Mouse (Mus musculus) kidney, postnatal 10 days (tissue): ENCODE results near the gene Dnajb13.
"Not testable (repeated sequence)": the region's sequence is repeated elsewhere in the genome, so short reads cannot be mapped to it uniquely, and the experiment has no call there.

Experiments used
- DNase-seq: peaks from one replicate; pipeline ENCODE4 v3.0.0; 2021; ENCODE audit warnings: mixed read lengths

Gene Dnajb13

GRCm38 (mm10) chr7:100484493-100484892 is 30.3 kb downstream of the Dnajb13 start:
- DNase-seq: no peak

DNA sequence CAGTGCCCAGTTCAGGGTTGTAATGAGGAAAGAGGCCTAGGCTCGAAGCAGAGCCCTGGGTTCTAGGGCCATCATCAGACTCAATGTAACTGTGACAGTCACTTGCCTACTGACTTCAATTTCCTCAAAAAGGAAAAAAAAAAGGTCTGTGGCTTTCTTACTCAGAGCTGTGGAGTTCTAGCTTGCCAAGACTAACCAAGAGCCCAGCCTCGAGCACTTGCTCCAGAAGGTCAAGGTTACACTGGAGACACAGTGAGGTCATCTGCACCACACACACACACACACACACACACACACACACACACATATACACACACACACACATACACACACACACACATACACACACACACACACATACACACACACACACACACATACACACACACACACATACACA is 32.7 kb downstream of the Dnajb13 start:
- DNase-seq: not testable (repeated sequence)

- DNase-seq: no peak
These were observed 34.6 kb downstream of the Dnajb13 start for GRCm38 (mm10) chr7:100480175-100480574.

DNA sequence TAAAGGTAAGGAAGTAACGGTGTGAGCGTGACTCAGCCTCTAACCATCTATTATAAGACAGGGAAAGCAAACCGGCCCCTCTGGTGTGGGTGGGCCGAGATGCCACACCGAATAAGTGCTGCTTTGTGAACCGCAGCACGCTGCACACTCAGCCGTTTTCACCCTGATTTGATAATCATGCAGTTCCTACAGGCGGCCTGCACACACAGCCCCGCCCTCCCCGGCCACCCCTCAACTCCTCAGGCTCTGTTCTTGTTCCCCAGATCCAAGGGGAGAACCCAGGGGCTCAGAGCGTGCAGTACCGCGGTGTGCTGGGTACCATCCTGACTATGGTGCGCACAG is 35.0 kb downstream of the Dnajb13 start:
- peak; percentile 54 for DNase-seq

- DNase-seq: no peak
These were observed 35.5 kb downstream of the Dnajb13 start for GRCm38 (mm10) chr7:100479100-100479822.

DNA sequence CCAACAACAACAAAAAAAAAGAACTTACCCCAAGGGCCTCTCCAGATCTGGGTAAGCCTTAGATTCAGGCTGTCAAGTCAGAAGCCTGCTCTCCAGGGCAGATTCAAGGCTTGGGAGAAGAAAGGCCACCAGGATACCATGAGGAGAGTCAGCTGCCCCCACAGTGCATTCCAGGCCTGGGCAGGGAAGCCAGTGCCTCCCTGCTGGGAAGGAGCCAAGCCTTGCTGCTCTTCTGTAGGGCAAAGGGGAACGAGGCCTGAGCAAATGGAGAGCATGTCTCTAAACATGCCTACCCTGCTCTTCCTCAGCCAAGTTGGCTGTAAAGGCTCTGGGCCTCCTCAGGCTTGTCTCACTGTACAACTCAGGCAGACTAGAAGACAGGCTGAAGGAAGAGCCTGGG is 40.1 kb downstream of the Dnajb13 start:
- DNase-seq: peak; percentile 78

DNA sequence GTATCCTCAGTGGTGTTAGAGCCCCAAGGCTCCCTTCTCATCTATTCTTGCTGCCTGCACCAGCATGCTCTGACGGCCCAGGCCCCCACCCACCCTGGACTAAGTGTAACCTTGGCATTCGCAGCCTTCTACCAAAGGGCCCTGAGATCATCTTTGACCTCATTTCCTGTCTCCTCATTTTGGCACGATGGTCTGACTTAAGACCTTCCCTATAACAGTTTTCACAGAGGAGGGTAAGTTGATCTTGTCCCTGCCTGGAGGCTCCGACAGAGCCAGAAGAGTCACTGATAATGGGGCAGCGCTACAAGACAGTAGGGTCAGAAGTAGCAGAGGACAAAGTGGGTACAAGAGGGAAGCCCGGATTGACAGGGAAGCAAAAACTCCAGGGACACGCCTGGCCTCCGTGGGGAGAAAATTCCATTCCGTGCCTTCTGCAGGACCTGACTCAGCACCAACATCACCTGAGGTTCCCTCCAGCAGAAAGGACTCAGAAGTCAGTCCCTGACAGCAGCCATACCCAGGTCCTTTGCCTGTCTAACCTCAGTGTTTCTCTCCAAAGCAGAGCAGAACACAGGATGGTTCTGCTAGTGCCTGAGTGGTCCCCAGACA is 40.8 kb downstream of the Dnajb13 start:
- DNase-seq: no peak

- DNase-seq: no peak
These were observed 42.0 kb downstream of the Dnajb13 start, which contains the start of gene Ucp3 for GRCm38 (mm10) chr7:100472777-100473176. Gene Ucp3 (plus strand): TSS chr7:100472990.

DNA sequence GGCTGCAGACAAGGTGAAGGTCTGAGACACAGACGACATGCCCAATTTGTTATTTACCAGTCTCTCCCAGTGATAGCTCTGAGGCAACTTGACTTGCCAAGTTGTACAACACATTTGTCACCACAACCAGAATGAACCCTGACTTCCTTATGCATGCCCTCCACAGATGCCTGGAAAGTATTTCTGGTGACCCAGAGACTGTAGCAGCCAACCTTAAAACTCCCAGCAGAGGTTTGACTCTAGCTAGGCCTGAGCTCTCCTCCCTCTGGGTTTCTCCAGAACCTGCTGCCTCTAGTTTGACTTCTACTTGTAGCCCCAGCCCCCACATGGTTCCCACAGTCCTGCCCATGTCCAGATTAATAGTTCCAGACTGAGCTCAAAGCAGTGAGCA is 43.4 kb downstream of the Dnajb13 start:
- DNase-seq: no peak

GRCm38 (mm10) chr7:100470796-100471406 is 43.9 kb downstream of the Dnajb13 start:
- DNase-seq: no peak

- DNase-seq: no peak
These were observed 45.3 kb downstream of the Dnajb13 start for GRCm38 (mm10) chr7:100469502-100469901.

DNA sequence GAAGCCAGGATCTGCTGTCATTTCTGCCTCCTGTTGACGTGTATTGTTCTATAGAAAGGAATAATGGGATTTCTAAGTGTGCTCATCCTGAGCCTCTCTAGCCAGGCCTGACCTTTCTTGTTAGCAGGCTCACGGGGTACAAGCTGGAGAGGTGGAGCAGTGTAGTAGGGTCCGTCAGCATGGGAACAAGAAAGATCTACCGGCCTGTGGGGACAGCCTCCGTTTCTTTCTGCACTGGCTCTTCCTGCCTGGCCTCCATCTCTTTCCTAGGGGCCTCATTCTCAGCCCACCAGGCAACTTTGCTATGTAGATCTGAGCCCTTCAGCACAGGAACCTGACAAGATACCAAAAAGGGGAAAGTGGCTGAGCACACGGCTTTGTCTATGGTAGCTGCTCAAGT is 46.0 kb downstream of the Dnajb13 start:
- DNase-seq: no peak

DNA sequence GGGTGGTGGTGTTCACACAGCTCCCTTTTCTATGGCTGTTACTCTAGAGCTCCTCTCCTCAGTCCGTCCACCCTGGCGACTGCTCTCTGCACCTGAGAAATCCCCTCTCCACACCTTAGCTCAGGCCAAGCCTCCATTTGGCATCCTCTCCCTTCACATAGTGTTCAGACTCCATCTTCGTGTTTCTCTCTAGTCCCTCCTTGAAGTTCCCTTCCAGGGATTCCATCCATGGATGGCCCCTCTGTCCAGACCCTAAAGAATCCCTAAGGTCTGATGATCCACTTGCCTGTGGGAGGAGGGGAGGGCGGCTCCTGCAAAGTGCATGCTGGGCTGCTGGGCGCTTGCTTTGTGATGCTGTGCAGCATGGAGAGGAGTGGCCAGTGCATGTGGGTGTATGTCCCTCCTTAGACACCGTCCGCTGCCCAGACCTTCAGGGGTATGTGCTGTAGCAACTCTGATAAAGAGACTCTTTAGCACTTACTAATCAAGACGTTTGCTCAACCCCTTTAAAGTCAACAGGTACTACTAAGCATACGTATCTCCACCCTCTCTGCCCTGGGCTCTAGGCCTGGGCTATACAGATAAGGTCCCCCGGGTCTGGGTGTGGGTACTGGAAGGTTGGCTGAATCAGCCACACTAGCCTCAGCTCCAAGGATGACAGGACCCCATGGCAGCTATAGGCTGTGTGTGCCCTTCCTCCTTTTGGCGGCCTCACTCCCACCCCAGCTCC is 47.8 kb downstream of the Dnajb13 start:
- DNase-seq: no peak

DNA sequence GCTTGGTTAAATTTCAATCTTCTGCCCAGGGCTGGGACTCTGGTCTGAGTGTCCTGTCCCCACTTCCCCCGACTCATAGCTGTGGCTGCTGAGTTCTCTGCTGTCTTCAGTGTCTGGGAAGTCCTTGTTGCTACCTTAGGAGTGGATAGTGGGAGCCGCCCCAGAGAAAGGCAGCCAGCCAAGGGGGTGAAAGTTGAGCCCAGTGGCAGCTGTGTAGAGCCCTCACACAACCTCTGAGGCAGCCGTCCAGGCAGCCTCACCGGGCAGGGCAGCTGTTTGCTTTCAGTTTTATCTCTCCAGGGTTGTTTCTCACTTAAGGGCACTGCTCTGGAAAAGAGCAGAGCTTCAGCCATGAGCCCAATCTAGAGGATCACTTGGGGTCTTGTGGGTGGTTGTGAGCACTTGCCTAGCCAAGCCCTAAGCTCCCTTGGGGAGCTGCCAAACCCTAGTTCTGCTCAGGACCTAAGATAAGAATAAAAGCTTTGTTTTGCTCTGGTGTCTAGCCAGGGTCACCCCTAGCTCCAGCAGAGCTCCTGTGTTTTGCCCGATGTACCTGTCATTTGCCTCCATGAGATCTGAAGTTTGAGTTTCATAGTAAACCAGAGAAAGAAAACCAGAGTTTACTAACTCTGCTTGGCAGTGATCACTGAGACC is 49.0 kb downstream of the Dnajb13 start:
- DNase-seq: peak; percentile 90

- peak; percentile 74 for DNase-seq
These were observed 49.5 kb downstream of the Dnajb13 start for GRCm38 (mm10) chr7:100465248-100465647.

GRCm38 (mm10) chr7:100464248-100464647 is 50.5 kb downstream of the Dnajb13 start:
- DNase-seq: no peak

DNA sequence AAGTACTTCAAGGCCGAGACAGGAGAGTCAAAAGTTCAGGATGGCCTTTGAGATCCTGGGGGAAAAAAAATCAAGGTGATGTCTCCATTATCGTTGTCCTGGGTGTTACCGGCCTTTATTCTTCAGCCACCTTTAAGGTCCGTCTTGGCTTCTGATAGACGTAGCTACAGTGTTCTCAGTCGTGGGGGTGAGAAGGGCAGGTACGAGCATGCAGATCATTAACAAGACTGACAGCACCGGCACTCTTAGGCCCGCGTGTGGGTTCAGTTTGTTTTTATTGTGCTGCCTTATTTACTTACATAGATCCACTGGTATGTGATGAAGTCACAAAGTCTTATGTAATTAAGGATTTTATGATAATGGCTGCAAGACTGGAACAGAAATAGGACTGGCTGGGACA is 51.0 kb downstream of the Dnajb13 start:
- peak; percentile 36 for DNase-seq

GRCm38 (mm10) chr7:100463194-100463593 is 51.6 kb downstream of the Dnajb13 start:
- DNase-seq: no peak

DNA sequence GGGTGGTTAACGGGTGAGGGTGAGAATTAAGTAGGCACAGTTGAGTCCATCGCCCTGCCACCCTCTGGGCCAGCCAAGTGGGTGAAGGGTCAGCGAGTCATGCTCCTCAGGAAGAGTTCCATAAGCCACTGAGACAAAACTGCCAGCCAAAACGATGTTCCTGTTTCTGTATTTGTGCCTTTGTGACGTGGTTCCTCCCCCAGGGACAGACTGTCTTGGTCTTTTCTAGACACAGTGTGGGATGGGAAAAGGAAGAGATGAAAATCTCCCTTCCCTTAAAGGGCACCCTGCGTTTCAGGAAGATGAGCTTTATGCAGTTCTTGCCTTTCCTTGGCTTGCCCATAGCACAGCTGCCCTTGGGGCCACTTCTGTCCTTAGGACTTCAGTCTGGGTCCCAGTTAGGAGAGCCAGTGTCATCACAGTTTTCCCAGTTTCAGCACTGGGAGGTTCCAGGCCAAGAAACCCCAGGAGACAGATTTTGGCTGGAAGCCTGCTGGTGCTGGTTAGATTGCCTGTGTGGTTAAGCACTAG is 53.1 kb downstream of the Dnajb13 start:
- DNase-seq: peak; percentile 72

DNA sequence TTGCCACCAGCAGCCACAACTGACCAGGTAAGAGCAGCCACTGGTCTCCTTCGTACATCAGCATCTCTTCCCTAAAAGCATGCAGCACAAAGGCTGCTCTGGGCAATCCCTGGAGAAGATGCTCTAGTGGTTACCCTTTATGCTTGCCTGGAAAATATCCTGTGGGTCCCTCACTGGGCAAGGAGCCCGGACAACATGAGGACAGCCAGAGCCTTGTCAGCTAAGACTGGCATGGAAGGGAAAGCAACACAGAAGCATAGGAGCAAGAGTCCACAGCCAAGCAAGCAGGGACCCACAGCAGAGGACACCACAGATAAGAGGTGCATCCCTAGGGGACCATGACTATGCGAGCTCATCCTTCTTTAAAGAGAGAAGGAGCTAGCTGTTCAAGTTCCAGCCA is 54.9 kb downstream of the Dnajb13 start:
- no peak for DNase-seq

GRCm38 (mm10) chr7:100458153-100458552 is 56.6 kb downstream of the Dnajb13 start:
- no peak for DNase-seq
